Mouse (Mus musculus): Measurements from ENCODE around the gene Sgk1. TPM values are rescaled to one million over a fixed set of nuclear protein-coding genes. Genes with fewer than 3 reads are reported as not detected.
A peak's percentile ranks its signal among the peaks of the same experiment; 100 is the strongest.

Gene Sgk1
- polyA plus RNA-seq, 1 experiment from 2014 or later, result 32.6 TPM

- ATAC-seq (ENCODE audit: low read depth), result no peak
- H3K27ac ChIP-seq (ENCODE audit: low read depth, low read length), result no peak overlapping the region
- H3K27me3 ChIP-seq (ENCODE audit: control insufficient read depth, insufficient read depth, low read length), result peaks cover 4% of the 10 kb centered on the region; the same call in 1 of the 2 replicates
- H3K4me2 ChIP-seq (ENCODE audit: low read depth, low read length), result peak overlapping the region; percentile 97
- 13% methylated on average over 12 of the region's 12 CpGs for WGBS
- H3K9ac ChIP-seq (replicated peaks; ENCODE audit: low read depth, low read length), result no peak overlapping the region
- peak overlapping the region; percentile 64 for H3K4me3 ChIP-seq (ENCODE audit: low read depth, low read length)
- peaks cover 4% of the 10 kb centered on the region; the same call in 1 of the 2 replicates for H3K4me1 ChIP-seq (ENCODE audit: control insufficient read depth, insufficient read depth, low read length)
- no peaks in the 10 kb centered on the region; the same call in 1 of the 2 replicates for H3K36me3 ChIP-seq (ENCODE audit: control insufficient read depth, insufficient read depth, low read length)
- H3K9me3 ChIP-seq (ENCODE audit: control insufficient read depth, low read length), result no peaks in the 10 kb centered on the region
Observed at GRCm38 (mm10) chr10:21995221-21995620, 113.2 kb downstream of the Sgk1 start.

- no peak for ATAC-seq (ENCODE audit: low read depth)
- Histone ChIP-seq H3K4me2 (ENCODE audit: low read depth, low read length) (peak overlapping the region; percentile 97; the same call in 1 of the 2 replicates), H3K4me1 (ENCODE audit: control insufficient read depth, insufficient read depth, low read length) (peaks cover 4% of the 10 kb centered on the region; the same call in 1 of the 2 replicates), H3K4me3 (ENCODE audit: low read depth, low read length) (peak overlapping the region; percentile 64; the same call in 1 of the 2 replicates), H3K27ac (ENCODE audit: low read depth, low read length) (no peak overlapping the region), H3K27me3 (ENCODE audit: control insufficient read depth, insufficient read depth, low read length) (peaks cover 4% of the 10 kb centered on the region; the same call in 1 of the 2 replicates), H3K36me3 (ENCODE audit: control insufficient read depth, insufficient read depth, low read length) (no peaks in the 10 kb centered on the region; the same call in 1 of the 2 replicates), H3K9ac (replicated peaks; ENCODE audit: low read depth, low read length) (no peak overlapping the region), H3K9me3 (ENCODE audit: control insufficient read depth, low read length) (no peaks in the 10 kb centered on the region)
- WGBS, result 61% methylated on average over 11 of the region's 11 CpGs
Observed at GRCm38 (mm10) chr10:21995661-21996308, 113.8 kb downstream of the Sgk1 start.

DNA sequence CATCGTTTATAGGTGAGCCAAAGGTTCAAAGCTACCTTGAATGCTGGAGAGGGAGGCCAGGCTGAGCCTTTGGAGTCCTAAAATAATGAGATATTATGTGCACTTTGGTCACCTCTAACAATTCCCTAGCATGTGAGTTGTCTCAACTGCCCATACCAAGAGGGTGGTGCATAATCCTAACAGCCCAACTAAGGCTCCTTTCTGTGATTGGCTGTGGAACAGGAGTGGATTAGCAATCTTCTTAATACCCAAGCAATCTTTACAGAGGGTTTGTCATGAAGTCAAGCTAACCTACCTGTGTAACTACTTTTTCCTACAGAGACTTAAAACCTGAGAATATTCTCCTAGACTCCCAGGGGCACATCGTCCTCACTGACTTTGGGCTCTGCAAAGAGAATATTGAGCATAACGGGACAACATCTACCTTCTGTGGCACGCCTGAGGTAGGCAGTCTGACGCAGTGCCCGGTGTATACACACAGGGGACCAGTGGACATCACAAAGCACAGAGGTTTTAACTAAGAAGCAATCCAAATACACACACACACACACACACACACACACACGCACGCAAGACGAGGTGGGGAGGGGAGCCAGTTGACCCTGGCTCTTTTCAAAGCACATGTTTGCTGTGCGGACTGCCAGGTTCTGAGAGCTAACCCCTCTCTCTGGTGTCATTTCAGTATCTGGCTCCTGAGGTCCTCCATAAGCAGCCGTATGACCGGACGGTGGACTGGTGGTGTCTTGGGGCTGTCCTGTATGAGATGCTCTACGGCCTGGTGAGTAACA lies 114.9 kb downstream of the Sgk1 start:
- ATAC-seq (ENCODE audit: low read depth), result no peak
- H3K36me3 ChIP-seq (ENCODE audit: control insufficient read depth, insufficient read depth, low read length), result no peaks in the 10 kb centered on the region; the same call in 1 of the 2 replicates
- H3K27me3 ChIP-seq (ENCODE audit: control insufficient read depth, insufficient read depth, low read length), result peaks cover 4% of the 10 kb centered on the region; the same call in 1 of the 2 replicates
- H3K4me2 ChIP-seq (ENCODE audit: low read depth, low read length), result no peak overlapping the region
- H3K9me3 ChIP-seq (ENCODE audit: control insufficient read depth, low read length), result no peaks in the 10 kb centered on the region
- peaks cover 4% of the 10 kb centered on the region; the same call in 1 of the 2 replicates for H3K4me1 ChIP-seq (ENCODE audit: control insufficient read depth, insufficient read depth, low read length)
- no peak overlapping the region for H3K27ac ChIP-seq (ENCODE audit: low read depth, low read length)
- no peak overlapping the region for H3K9ac ChIP-seq (replicated peaks; ENCODE audit: low read depth, low read length)
- WGBS, result 92% methylated on average over 14 of the region's 14 CpGs
- H3K4me3 ChIP-seq (ENCODE audit: low read depth, low read length), result no peak overlapping the region

DNA sequence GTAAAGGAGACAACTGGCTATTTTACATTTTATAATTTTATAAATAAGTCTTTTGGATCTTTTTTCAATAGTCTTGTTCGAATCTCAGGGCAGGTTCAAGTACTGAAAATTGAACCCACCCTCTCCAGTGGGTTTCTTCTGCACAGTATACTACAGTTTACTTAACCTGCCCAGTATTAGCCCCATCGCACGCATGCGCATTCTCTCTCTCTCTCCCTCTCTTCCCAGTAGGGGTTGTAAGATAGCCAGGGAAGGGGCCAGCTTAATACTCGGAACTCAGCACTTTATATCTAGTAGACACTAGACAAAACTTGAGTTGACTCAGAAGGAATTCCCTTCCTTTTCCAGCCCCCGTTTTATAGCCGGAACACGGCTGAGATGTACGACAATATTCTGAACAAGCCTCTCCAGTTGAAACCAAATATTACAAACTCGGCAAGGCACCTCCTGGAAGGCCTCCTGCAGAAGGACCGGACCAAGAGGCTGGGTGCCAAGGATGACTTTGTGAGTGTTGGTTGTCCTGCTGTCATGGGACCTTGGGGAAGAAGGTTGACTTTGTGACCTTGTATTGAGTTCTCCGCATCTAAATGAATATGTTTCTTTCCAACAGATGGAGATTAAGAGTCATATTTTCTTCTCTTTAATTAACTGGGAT lies 115.7 kb downstream of the Sgk1 start:
- H3K9me3 ChIP-seq (ENCODE audit: control insufficient read depth, low read length), result no peaks in the 10 kb centered on the region
- H3K4me3 ChIP-seq (ENCODE audit: low read depth, low read length), result no peak overlapping the region
- H3K4me2 ChIP-seq (ENCODE audit: low read depth, low read length), result no peak overlapping the region
- no peak overlapping the region for H3K27ac ChIP-seq (ENCODE audit: low read depth, low read length)
- no peak overlapping the region for H3K9ac ChIP-seq (replicated peaks; ENCODE audit: low read depth, low read length)
- H3K36me3 ChIP-seq (ENCODE audit: control insufficient read depth, insufficient read depth, low read length), result no peaks in the 10 kb centered on the region; the same call in 1 of the 2 replicates
- ATAC-seq (ENCODE audit: low read depth), result no peak
- 89% methylated on average over 12 of the region's 12 CpGs for WGBS
- peaks cover 3% of the 10 kb centered on the region; the same call in 1 of the 2 replicates for H3K4me1 ChIP-seq (ENCODE audit: control insufficient read depth, insufficient read depth, low read length)
- H3K27me3 ChIP-seq (ENCODE audit: control insufficient read depth, insufficient read depth, low read length), result peaks cover 3% of the 10 kb centered on the region; the same call in 1 of the 2 replicates

GRCm38 (mm10) chr10:21998503-21999180 lies 116.7 kb downstream of the Sgk1 start:
- H3K9ac ChIP-seq (replicated peaks; ENCODE audit: low read depth, low read length), result no peak overlapping the region
- H3K4me2 ChIP-seq (ENCODE audit: low read depth, low read length), result no peak overlapping the region
- WGBS, result 85% methylated on average over 28 of the region's 28 CpGs
- H3K4me3 ChIP-seq (ENCODE audit: low read depth, low read length), result no peak overlapping the region
- no peaks in the 10 kb centered on the region; the same call in 1 of the 2 replicates for H3K36me3 ChIP-seq (ENCODE audit: control insufficient read depth, insufficient read depth, low read length)
- H3K9me3 ChIP-seq (ENCODE audit: control insufficient read depth, low read length), result no peaks in the 10 kb centered on the region
- no peak for ATAC-seq (ENCODE audit: low read depth)
- no peaks in the 10 kb centered on the region for H3K27me3 ChIP-seq (ENCODE audit: control insufficient read depth, insufficient read depth, low read length)
- H3K27ac ChIP-seq (ENCODE audit: low read depth, low read length), result no peak overlapping the region
- H3K4me1 ChIP-seq (ENCODE audit: control insufficient read depth, insufficient read depth, low read length), result no peaks in the 10 kb centered on the region

DNA sequence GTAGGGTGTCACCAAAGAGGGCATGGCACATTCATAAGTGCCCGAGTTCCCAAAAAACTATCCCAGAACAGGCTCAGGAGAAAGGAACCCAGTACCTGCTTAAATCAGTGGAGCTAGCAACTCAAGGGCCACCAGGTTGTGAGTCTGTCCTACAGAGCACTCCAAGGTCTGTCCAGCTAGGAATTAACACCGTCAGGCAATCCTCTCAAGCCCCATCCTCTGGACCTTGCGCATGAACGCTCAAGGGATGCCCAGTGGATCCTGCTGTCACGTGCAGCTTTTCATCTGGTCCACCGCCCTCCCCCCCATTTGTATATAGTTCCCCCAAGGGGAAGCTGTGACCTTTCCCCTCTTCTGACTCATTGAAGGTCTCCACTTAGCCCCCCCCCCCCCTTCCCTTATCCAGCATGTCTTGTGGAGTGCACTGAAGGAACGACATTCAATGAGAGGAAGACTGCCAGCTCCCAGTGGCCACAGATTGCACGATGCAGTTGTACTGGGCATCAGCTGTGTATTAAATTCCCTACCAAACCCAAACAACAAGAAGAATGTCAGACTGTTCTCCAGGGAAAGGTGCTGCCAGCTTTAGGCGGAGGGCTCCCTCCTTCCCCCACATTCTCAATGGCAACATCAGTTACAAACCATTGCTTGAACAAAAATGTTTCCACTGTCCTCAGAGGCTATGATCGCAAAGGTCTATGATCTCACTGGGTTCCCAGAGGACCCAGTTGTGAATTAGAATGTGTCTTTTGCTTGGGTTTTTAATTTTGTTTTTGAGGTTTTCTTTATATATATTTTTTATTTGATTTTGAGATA lies 118.7 kb downstream of the Sgk1 start:
- WGBS, result 65% methylated on average over 10 of the region's 10 CpGs
- Histone ChIP-seq H3K27ac (ENCODE audit: low read depth, low read length) (no peak overlapping the region), H3K9ac (replicated peaks; ENCODE audit: low read depth, low read length) (no peak overlapping the region), H3K4me1 (ENCODE audit: control insufficient read depth, insufficient read depth, low read length) (no peaks in the 10 kb centered on the region), H3K4me3 (ENCODE audit: low read depth, low read length) (no peak overlapping the region), H3K9me3 (ENCODE audit: control insufficient read depth, low read length) (no peaks in the 10 kb centered on the region), H3K27me3 (ENCODE audit: control insufficient read depth, insufficient read depth, low read length) (no peaks in the 10 kb centered on the region), H3K36me3 (ENCODE audit: control insufficient read depth, insufficient read depth, low read length) (no peaks in the 10 kb centered on the region; the same call in 1 of the 2 replicates), H3K4me2 (ENCODE audit: low read depth, low read length) (no peak overlapping the region)
- no peak for ATAC-seq (ENCODE audit: low read depth)

GRCm38 (mm10) chr10:22001621-22002020 lies 119.6 kb downstream of the Sgk1 start:
- Histone ChIP-seq H3K4me1 (ENCODE audit: control insufficient read depth, insufficient read depth, low read length) (no peaks in the 10 kb centered on the region), H3K4me2 (ENCODE audit: low read depth, low read length) (no peak overlapping the region), H3K4me3 (ENCODE audit: low read depth, low read length) (no peak overlapping the region), H3K27me3 (ENCODE audit: control insufficient read depth, insufficient read depth, low read length) (no peaks in the 10 kb centered on the region), H3K9me3 (ENCODE audit: control insufficient read depth, low read length) (no peaks in the 10 kb centered on the region), H3K9ac (replicated peaks; ENCODE audit: low read depth, low read length) (no peak overlapping the region), H3K27ac (ENCODE audit: low read depth, low read length) (no peak overlapping the region), H3K36me3 (ENCODE audit: control insufficient read depth, insufficient read depth, low read length) (no peaks in the 10 kb centered on the region; the same call in 1 of the 2 replicates)
- no peak for ATAC-seq (ENCODE audit: low read depth)
- 80% methylated on average over 4 of the region's 5 CpGs for WGBS

DNA sequence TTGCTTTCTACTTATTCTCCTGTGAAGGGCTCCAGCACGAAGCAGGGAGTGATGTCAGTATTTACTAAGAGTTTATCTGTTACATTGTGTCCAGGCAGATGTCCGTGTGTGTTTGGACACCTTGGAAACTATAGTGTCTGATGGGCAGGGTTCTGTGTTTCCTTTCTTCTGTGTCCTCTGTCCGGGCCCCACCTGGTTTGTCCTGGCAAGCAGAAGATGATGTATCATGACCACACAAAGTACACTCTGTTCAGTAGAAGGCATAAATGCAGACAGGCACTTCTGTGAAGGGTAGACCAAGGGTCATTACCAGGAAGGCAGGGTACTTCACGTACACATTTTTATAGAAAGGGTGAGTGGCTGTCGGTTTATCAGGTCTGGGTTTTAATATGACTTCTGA lies 122.8 kb downstream of the Sgk1 start:
- Histone ChIP-seq H3K4me2 (ENCODE audit: low read depth, low read length) (no peak overlapping the region), H3K9ac (replicated peaks; ENCODE audit: low read depth, low read length) (no peak overlapping the region), H3K4me3 (ENCODE audit: low read depth, low read length) (no peak overlapping the region), H3K27me3 (ENCODE audit: control insufficient read depth, insufficient read depth, low read length) (no peaks in the 10 kb centered on the region), H3K27ac (ENCODE audit: low read depth, low read length) (no peak overlapping the region), H3K36me3 (ENCODE audit: control insufficient read depth, insufficient read depth, low read length) (no peaks in the 10 kb centered on the region), H3K4me1 (ENCODE audit: control insufficient read depth, insufficient read depth, low read length) (no peaks in the 10 kb centered on the region), H3K9me3 (ENCODE audit: control insufficient read depth, low read length) (no peaks in the 10 kb centered on the region)
- 82% methylated on average over 5 of the region's 5 CpGs for WGBS
- ATAC-seq (ENCODE audit: low read depth), result no peak
